Mouse (Mus musculus) adrenal gland, postnatal 36 days (tissue): ENCODE results near the gene Bok. TPM values are rescaled to one million over a fixed set of nuclear protein-coding genes. Genes with fewer than 3 reads are reported as not detected.

Experiments used
- DNase-seq, 2 experiments: peaks; one replicate each; pipeline ENCODE4 v3.0.0; 2021; ENCODE audit warnings: mixed read lengths in 1 of 2
- total RNA-seq, 2 experiments: library from RNA; stranded (reverse); gene quantifications; 2 replicates each; pipeline ENCODE4 v1.2.3; 2021

The Bok gene
- total RNA-seq, 2 experiments from 2014 or later: 10.9 to 13.1 TPM

- no peak for DNase-seq
Observed at GRCm38 (mm10) chr1:93742910-93743309, 57.5 kb downstream of the Bok start.

Other genes starting within 250 kb of the Bok start
- 100 to 1,000 TPM; 374 to 400 TPM for gene Hdlbp, start 206.8 kb upstream of the Bok start, total RNA-seq
- 10 to 100 TPM; 19.1 to 23.5 TPM for gene Farp2, start 173.6 kb upstream of the Bok start, total RNA-seq
- gene Stk25, start 27.0 kb upstream of the Bok start, total RNA-seq: 100 to 1,000 TPM; 127 to 129 TPM
- gene Atg4b, start 65.8 kb downstream of the Bok start, total RNA-seq: 10 to 100 TPM; 82.3 to 86.2 TPM
- gene Thap4, start 69.2 kb downstream of the Bok start, total RNA-seq: 10 to 100 TPM; 45.4 to 57.4 TPM
- gene Dtymk, start 116.3 kb downstream of the Bok start, total RNA-seq: 10 to 100 TPM; 63.7 to 70.9 TPM
- 10 to 100 TPM; 18.9 to 20.0 TPM for gene Ing5, start 118.3 kb downstream of the Bok start, total RNA-seq
- gene D2hgdh, start 139.2 kb downstream of the Bok start, total RNA-seq: 10 to 100 TPM; 46.9 to 57.9 TPM
- not detected for gene Gal3st2, start 175.6 kb downstream of the Bok start, total RNA-seq
- gene Gal3st2b, start 232.7 kb downstream of the Bok start, total RNA-seq: under 1 TPM in 1 of 2 experiments, not detected in 1; 0.23 TPM